15 mouse cellular contexts compared by ENCODE assay signal in genomic region chr12:116646771-116647170, GRCm38 (mm10).
A peak's percentile ranks its signal among the peaks of the same experiment; 100 is the strongest.
DNase-seq lines count a peak whose midpoint lies in the region; ATAC-seq and TF ChIP-seq lines count a peak whose summit lies in the region.
"Had no signal": no experiment of that assay in that cellular context is flagged by ENCODE, and none has a peak within 500 bp of the region (broad histone marks: within the 10 kb centered on the region; RNA-seq: fewer than 3 reads in every experiment).

No protein-coding gene starts in this region.

- DNase-seq in cerebellum, adult 18-20 months, result peak; percentile 39 to 49
- no peak for DNase-seq in cerebellum, adult 11-12 months
- DNase-seq in kidney, adult 2 months, result peak; percentile 10
- no peak for DNase-seq in kidney, postnatal 25 days
- peak; percentile 76 for DNase-seq in midbrain, embryonic 14.5 days
- no peak for DNase-seq in right cerebral cortex, postnatal 36 days (ENCODE audit: low spot score in 2 of 2)
- DNase-seq in ovary, adult 18-20 months (ENCODE audit: low spot score), result no peak
- DNase-seq: embryo, embryonic 11 days; layer of hippocampus, postnatal 36 days had no signal

- no peak overlapping the region for H3K4me2 ChIP-seq in midbrain, embryonic 14.5 days (ENCODE audit: low read length)
- H3K4me2 ChIP-seq in midbrain, embryonic 13.5 days (replicated peaks), result no peak overlapping the region
- H3K4me2 ChIP-seq: limb, embryonic 13.5 days; midbrain, embryonic 12.5 days; neural tube, embryonic 12.5 days had no signal

- no peak for ATAC-seq in midbrain, embryonic 14.5 days (ENCODE audit: low FRiP score, low TSS enrichment)
- ATAC-seq in midbrain, embryonic 13.5 days, result no peak

- H3K36me3 ChIP-seq in kidney, adult 2 months (ENCODE audit: control insufficient read depth, insufficient read depth, low read length), result no peaks in the 10 kb centered on the region
- no peaks in the 10 kb centered on the region for H3K36me3 ChIP-seq in midbrain, embryonic 14.5 days (ENCODE audit: control insufficient read depth, insufficient read depth, low read length)
- H3K36me3 ChIP-seq in midbrain, embryonic 13.5 days, result no peaks in the 10 kb centered on the region
- H3K36me3 ChIP-seq: G1E; limb, embryonic 13.5 days; midbrain, embryonic 12.5 days; neural tube, embryonic 12.5 days had no signal

- H3K4me3 ChIP-seq in kidney, adult 2 months (ENCODE audit: insufficient read depth, low read depth, low read length), result no peak overlapping the region
- no peak overlapping the region for H3K4me3 ChIP-seq in midbrain, embryonic 14.5 days (replicated peaks; ENCODE audit: low read depth, low read length)
- no peak overlapping the region for H3K4me3 ChIP-seq in midbrain, embryonic 13.5 days (replicated peaks)
- H3K4me3 ChIP-seq: erythroblast, embryonic 14.5 days; limb, embryonic 13.5 days; midbrain, embryonic 12.5 days; neural tube, embryonic 12.5 days had no signal

- H3K9ac ChIP-seq in midbrain, embryonic 14.5 days (replicated peaks; ENCODE audit: low read length), result no peak overlapping the region
- H3K9ac ChIP-seq in midbrain, embryonic 13.5 days (replicated peaks), result no peak overlapping the region
- H3K9ac ChIP-seq: limb, embryonic 13.5 days; midbrain, embryonic 12.5 days; neural tube, embryonic 12.5 days had no signal

- H3K27ac ChIP-seq in kidney, adult 2 months (ENCODE audit: insufficient read depth, low read depth, low read length), result no peak overlapping the region
- no peak overlapping the region for H3K27ac ChIP-seq in midbrain, embryonic 14.5 days (replicated peaks; ENCODE audit: low read depth, low read length)
- H3K27ac ChIP-seq in midbrain, embryonic 13.5 days, result no peak overlapping the region
- H3K27ac ChIP-seq: limb, embryonic 13.5 days; midbrain, embryonic 12.5 days; neural tube, embryonic 12.5 days had no signal

- TF ChIP-seq CTCF in kidney, adult 2 months (conservative IDR thresholded peaks at IDR 0.05; ENCODE audit: insufficient read depth, insufficient read length, low read depth, low read length), result 0 out of 2 replicates have a peak, but pooled peaks have one; percentile 5

- no peaks in the 10 kb centered on the region for H3K27me3 ChIP-seq in kidney, adult 2 months (replicated peaks; ENCODE audit: control insufficient read depth, insufficient read depth, low read length)
- H3K27me3 ChIP-seq in midbrain, embryonic 14.5 days (ENCODE audit: control insufficient read depth, insufficient read depth, low read length), result no peaks in the 10 kb centered on the region
- no peaks in the 10 kb centered on the region for H3K27me3 ChIP-seq in midbrain, embryonic 13.5 days
- H3K27me3 ChIP-seq: limb, embryonic 13.5 days; midbrain, embryonic 12.5 days; neural tube, embryonic 12.5 days had no signal

- no peaks in the 10 kb centered on the region for H3K9me3 ChIP-seq in midbrain, embryonic 14.5 days (ENCODE audit: control insufficient read depth, low read length)
- H3K9me3 ChIP-seq in midbrain, embryonic 13.5 days, result no peaks in the 10 kb centered on the region
- H3K9me3 ChIP-seq: limb, embryonic 13.5 days; midbrain, embryonic 12.5 days; neural tube, embryonic 12.5 days had no signal

- no peaks in the 10 kb centered on the region for H3K4me1 ChIP-seq in kidney, adult 2 months (ENCODE audit: control insufficient read depth, insufficient read depth, low read length)
- peaks cover 3% of the 10 kb centered on the region; the same call in 1 of the 2 replicates for H3K4me1 ChIP-seq in midbrain, embryonic 14.5 days (ENCODE audit: control insufficient read depth, insufficient read depth, low read length)
- peaks cover 12% of the 10 kb centered on the region for H3K4me1 ChIP-seq in midbrain, embryonic 13.5 days (replicated peaks)

- no peak for TF ChIP-seq POLR2A in kidney, adult 2 months (IDR thresholded peaks at IDR 0.05; ENCODE audit: low read depth, low read length)

Comparison
In these comparisons a context has a peak if more than half of its experiments do, and no peak if none do; other contexts are left out.
1. DNase-seq: peak in cerebellum, adult 18-20 months (2 of 2), kidney, adult 2 months (single experiment) and midbrain, embryonic 14.5 days (single experiment); none in cerebellum, adult 11-12 months (single experiment), kidney, postnatal 25 days (0 of 2), right cerebral cortex, postnatal 36 days (0 of 2) and ovary, adult 18-20 months (single experiment).